Mouse (Mus musculus) megakaryocyte, embryonic 14.5 days (primary cell): ENCODE measurements around the gene Stx4a.

ENCODE experiments used
- FLI1 ChIP-seq: IDR thresholded peaks from 2 replicates; pipeline ENCODE4 v1.6.1; 2012; ENCODE audit warnings: low read length, inconsistent platforms, mixed read lengths
- GATA1 ChIP-seq: IDR thresholded peaks from 3 replicates; pipeline ENCODE4 v1.6.1; 2012; ENCODE audit warnings: mixed read lengths, low read length, inconsistent platforms, borderline replicate concordance

GRCm38 (mm10) chr7:127817776-127818175 is 6.3 kb upstream of the Stx4a start:
- TF ChIP-seq FLI1 = no peak
- TF ChIP-seq GATA1 = no peak
